Mouse (Mus musculus): ENCODE measurements around the gene Iqcc.

Iqcc gene

DNA sequence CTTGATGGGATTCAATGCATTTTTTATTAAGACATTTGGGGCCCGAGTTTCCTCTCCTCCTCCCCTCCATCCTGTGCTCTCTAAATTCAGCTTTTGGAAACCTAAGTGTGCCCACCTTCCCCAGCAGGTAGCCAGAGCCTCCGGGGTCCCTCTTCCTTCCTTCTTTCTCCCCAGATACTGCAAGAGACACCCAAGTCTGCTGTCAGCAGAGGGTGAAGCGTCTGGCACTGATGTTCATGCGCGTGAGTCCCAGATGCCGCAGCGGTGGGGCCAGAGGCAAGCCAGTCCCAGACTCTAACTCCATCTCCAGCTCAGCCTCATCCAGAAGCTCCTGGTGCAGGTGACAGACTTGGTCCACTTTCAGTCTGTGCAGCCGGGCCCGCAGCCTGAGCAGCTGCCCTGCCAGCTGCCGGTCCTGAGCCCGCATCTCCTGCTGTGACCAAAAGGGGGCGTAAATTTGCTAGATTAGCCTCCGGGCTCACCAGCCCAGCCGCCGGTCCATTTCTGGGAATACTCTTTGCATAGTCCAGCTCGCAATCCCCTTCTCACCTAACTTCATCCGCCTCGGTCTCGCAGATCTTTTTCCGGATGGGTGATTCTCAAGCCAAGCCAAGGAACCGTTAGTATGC, 41.9 kb downstream of the Iqcc start:
- peak; percentile 88 for DNase-seq

GRCm38 (mm10) chr4:129575171-129575844, 43.6 kb downstream of the Iqcc start:
- peak; percentile 95 for DNase-seq

DNA sequence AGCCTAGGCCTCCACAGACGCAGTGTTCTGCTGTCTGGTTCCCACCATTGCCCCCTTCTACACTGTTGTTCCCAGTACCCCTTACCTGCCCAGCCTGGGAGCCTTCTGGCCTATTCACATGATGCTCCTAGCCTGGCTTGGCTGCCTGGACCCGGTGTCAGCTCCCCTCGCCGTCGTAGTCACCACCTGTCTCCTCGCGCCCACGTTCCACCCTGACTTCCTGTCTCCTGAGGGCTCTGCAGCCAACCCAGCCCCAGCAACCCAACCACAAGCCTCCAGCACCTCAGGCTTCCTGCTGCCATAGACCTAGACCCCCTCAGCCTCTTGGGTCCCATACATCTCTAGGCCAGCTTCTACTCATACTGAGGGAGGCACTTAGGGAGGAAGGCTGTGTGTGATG, 45.5 kb downstream of the Iqcc start, which contains the start of gene Lck:
Gene Lck, minus strand, starts transcription at position 212 of the 400 bp plus-strand sequence.
- peak; percentile 92 for DNase-seq

- DNase-seq: peak; percentile 30
Observed at GRCm38 (mm10) chr4:129573093-129573370, 45.9 kb downstream of the Iqcc start.

DNA sequence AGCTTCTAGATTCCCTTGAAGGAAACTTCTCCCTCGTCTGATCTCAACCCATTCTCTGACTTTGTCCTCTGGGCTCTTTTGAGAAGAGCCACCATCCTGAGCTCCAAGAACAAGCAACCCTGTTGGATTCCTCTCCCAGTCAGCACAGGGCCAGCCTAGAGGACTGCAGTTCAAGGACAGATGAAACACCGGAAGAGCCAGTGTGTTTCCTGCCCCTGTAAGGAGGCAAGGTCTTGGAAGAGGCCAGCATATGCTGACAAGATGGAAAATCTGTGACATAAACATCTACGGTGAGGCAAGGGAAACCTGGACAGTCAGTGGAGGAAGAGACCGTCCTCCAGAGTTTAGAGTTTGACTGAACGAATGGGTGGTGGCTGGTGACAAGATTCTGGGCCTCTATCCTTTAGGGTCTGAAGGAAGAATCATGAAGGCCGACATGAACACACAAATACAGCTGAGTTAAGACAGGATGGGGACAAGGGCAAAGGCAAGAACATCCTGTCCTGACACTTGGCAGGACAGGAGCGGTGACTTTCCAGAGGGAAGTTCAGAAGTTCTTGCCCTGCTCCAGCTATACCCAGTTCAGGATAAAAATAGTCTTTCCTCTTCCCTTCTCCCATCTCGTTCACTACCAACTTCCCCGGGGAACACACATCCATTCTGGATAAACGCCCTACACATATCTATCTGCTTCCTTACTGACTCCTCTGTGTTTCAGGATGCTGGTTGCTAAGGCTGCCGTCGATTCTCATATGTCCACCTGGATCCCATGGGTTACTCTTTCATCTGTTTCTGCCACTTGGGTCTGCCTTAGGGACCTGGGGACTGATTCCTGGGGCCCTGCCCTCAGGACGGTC, 46.4 kb downstream of the Iqcc start:
- DNase-seq: no peak

DNA sequence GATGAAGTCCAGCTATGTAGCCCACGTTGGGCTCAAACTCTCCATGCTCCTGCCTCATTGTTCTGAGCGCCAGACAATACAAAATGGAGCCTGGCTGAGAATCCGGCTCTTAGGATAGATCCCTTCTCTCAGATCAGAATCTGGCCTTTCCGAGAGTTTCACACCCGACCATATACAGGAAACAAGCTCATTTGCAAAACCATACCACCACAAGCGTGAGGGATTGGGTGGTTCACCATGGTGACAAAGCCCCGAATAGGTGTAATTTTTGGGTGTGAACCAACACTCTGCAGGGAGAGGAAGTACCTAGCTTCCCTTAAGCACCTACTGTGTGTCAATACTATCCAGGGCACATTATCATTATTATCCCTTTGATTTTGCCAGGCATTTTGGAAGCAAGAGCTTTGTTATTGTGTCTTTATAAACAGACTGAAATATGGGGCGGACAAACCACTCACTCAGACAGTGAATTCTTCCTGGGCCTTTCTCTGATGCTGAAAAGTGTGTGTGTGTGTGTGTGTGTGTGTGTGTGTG, 47.3 kb downstream of the Iqcc start:
- peak; percentile 30 for DNase-seq

DNA sequence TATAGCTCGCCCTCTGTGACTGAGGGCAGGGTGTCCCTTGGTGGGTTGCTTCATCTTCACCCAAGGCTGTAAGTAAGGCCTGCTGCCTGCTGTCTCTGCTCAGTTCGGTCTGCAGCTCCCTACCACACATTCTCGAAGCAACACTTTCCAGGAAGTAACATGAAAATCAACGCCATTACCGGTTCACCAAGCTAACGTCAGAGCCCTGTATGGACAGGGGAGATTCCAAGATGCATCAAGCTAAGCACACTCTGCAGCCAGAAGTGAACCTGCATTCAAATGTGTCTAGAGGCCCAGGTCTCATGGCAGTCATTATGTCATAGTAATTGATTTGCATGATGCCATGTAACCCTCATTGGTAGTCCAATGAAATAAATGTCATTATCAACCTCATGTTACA, 48.9 kb downstream of the Iqcc start:
- no peak for DNase-seq

- DNase-seq: no peak
Observed at GRCm38 (mm10) chr4:129568366-129568765, 50.5 kb downstream of the Iqcc start.

GRCm38 (mm10) chr4:129565139-129565538, 53.8 kb downstream of the Iqcc start:
- DNase-seq: no peak

Measured in thymus, postnatal 14 days (tissue).